Mouse (Mus musculus): Measurements from ENCODE around the gene Myl12a.
"Not testable (repeated sequence)": the region's sequence is repeated elsewhere in the genome, so short reads cannot be mapped to it uniquely, and the experiment has no call there.

The Myl12a gene

GRCm38 (mm10) chr17:70986831-70987660, 15.6 kb downstream of the Myl12a start:
- no peak for DNase-seq

GRCm38 (mm10) chr17:70986355-70986740, 16.3 kb downstream of the Myl12a start:
- DNase-seq: no peak

GRCm38 (mm10) chr17:70985501-70986354, 16.9 kb downstream of the Myl12a start:
- DNase-seq: no peak

GRCm38 (mm10) chr17:70979345-70980223, 23.1 kb downstream of the Myl12a start:
- DNase-seq: no peak

GRCm38 (mm10) chr17:70977799-70978198, 24.9 kb downstream of the Myl12a start:
- no peak for DNase-seq

- not testable (repeated sequence) for DNase-seq
These were observed 28.6 kb downstream of the Myl12a start for GRCm38 (mm10) chr17:70974065-70974464.

- no peak for DNase-seq
These were observed 29.3 kb downstream of the Myl12a start for GRCm38 (mm10) chr17:70973398-70973797.

GRCm38 (mm10) chr17:70971206-70971605, 31.5 kb downstream of the Myl12a start:
- DNase-seq: no peak

GRCm38 (mm10) chr17:70968606-70969191, 34.0 kb downstream of the Myl12a start:
- no peak for DNase-seq

GRCm38 (mm10) chr17:70967646-70968045, 35.0 kb downstream of the Myl12a start:
- DNase-seq: no peak

- DNase-seq: no peak
These were observed 35.5 kb downstream of the Myl12a start for GRCm38 (mm10) chr17:70967191-70967590.

GRCm38 (mm10) chr17:70966126-70966525, 36.6 kb downstream of the Myl12a start:
- DNase-seq: no peak

GRCm38 (mm10) chr17:70965281-70965680, 37.4 kb downstream of the Myl12a start:
- DNase-seq: no peak

GRCm38 (mm10) chr17:70963546-70963945, 39.1 kb downstream of the Myl12a start:
- DNase-seq: peak; percentile 91

GRCm38 (mm10) chr17:70951266-70951665, 51.4 kb downstream of the Myl12a start:
- no peak for DNase-seq

GRCm38 (mm10) chr17:70949171-70949570, 53.5 kb downstream of the Myl12a start:
- no peak for DNase-seq

- no peak for DNase-seq
These were observed 54.0 kb downstream of the Myl12a start for GRCm38 (mm10) chr17:70948721-70949120.

GRCm38 (mm10) chr17:70943779-70944178, 58.9 kb downstream of the Myl12a start:
- no peak for DNase-seq

Data from cerebellum, adult 8-10 months (tissue).